Mouse (Mus musculus) myocyte (in vitro differentiated cells): Measurements from ENCODE around the gene Cabp2. TPM values are rescaled to one million over a fixed set of nuclear protein-coding genes. Genes with fewer than 3 reads are reported as not detected.
A peak's percentile ranks its signal among the peaks of the same experiment; 100 is the strongest.
"Not testable (repeated sequence)": the region's sequence is repeated elsewhere in the genome, so short reads cannot be mapped to it uniquely, and the experiment has no call there.

Source experiments
- H3K27me3 ChIP-seq: one replicate; pipeline ENCODE4 v1.6.1; 2011; ENCODE audit not compliant: control insufficient read depth, insufficient read depth, insufficient read length
- H3K36me3 ChIP-seq: one replicate; pipeline ENCODE4 v1.6.1; 2011; ENCODE audit not compliant: control insufficient read depth, insufficient read depth
- H3K4me2 ChIP-seq: one replicate; pipeline ENCODE4 v1.6.1; 2011; ENCODE audit warnings: low read depth, control low read depth
- H3K4me3 ChIP-seq: one replicate; pipeline ENCODE4 v1.5.1; 2011; ENCODE audit warnings: mild to moderate bottlenecking, control low read depth, moderate library complexity
- H3K79me2 ChIP-seq: one replicate; pipeline ENCODE4 v1.6.1; 2011; ENCODE audit not compliant: control insufficient read depth, insufficient read depth
- H3ac ChIP-seq: one replicate; pipeline ENCODE4 v1.6.1; 2011; ENCODE audit not compliant: control insufficient read depth, insufficient read length
- CEBPB ChIP-seq: IDR thresholded peaks from 2 replicates; pipeline ENCODE4 v1.6.1; 2011; ENCODE audit warnings: mild to moderate bottlenecking, moderate library complexity; ENCODE audit not compliant: poor library complexity, insufficient read depth, severe bottlenecking
- E2F4 ChIP-seq: IDR thresholded peaks from one replicate; pipeline ENCODE4 v1.6.1; 2011; ENCODE audit warnings: mild to moderate bottlenecking, control low read depth, moderate library complexity; ENCODE audit not compliant: insufficient read depth
- MAX ChIP-seq: IDR thresholded peaks from one replicate; pipeline ENCODE4 v1.6.1; 2011; ENCODE audit warnings: low read depth, mild to moderate bottlenecking, control low read depth
- MYOD1 ChIP-seq, 3 experiments: IDR thresholded peaks; one replicate each; pipeline ENCODE4 v1.6.1; 2011; ENCODE audit warnings: control low read depth in 2 of 3, low read depth in 2 of 3, mild to moderate bottlenecking in 2 of 3, moderate library complexity in 1 of 3; ENCODE audit not compliant: insufficient read length in 2 of 3, control insufficient read depth in 1 of 3
- MYOG ChIP-seq, 3 experiments: IDR thresholded peaks; one replicate each; pipeline ENCODE4 v1.6.1; 2011; ENCODE audit warnings: control low read depth in 2 of 3, low read depth in 2 of 3, mild to moderate bottlenecking in 2 of 3; ENCODE audit not compliant: insufficient read length in 2 of 3, control insufficient read depth in 1 of 3, insufficient read depth in 1 of 3
- POLR2A ChIP-seq: IDR thresholded peaks from one replicate; pipeline ENCODE4 v1.6.1; 2011; ENCODE audit warnings: low read depth, mild to moderate bottlenecking, control low read depth, moderate library complexity; ENCODE audit not compliant: insufficient read length
- POLR2AphosphoS2 ChIP-seq: IDR thresholded peaks from one replicate; pipeline ENCODE4 v1.6.1; 2011; ENCODE audit warnings: low read depth, control low read depth; ENCODE audit not compliant: insufficient read length
- REST ChIP-seq: IDR thresholded peaks from one replicate; pipeline ENCODE4 v1.6.1; 2011; ENCODE audit warnings: mild to moderate bottlenecking, control low read depth, moderate library complexity; ENCODE audit not compliant: insufficient read depth, insufficient read length
- SRF ChIP-seq: IDR thresholded peaks from one replicate; pipeline ENCODE4 v1.6.1; 2011; ENCODE audit warnings: low read depth; ENCODE audit not compliant: control insufficient read depth, insufficient read length
- TCF12 ChIP-seq: IDR thresholded peaks from one replicate; pipeline ENCODE4 v1.6.1; 2011; ENCODE audit warnings: mild to moderate bottlenecking, control low read depth; ENCODE audit not compliant: poor library complexity, insufficient read depth, severe bottlenecking
- TCF3 ChIP-seq: IDR thresholded peaks from one replicate; pipeline ENCODE4 v1.6.1; 2011; ENCODE audit warnings: low read depth, control low read depth; ENCODE audit not compliant: insufficient read length
- USF1 ChIP-seq: IDR thresholded peaks from one replicate; pipeline ENCODE4 v1.6.1; 2011; ENCODE audit warnings: low read depth, mild to moderate bottlenecking, control low read depth, moderate library complexity
- polyA plus RNA-seq: library from polyadenylated mRNA; unstranded; fragments of >200 nt; fragmentation: generic; extraction: Trizol; gene quantifications from one replicate; pipeline ENCODE4 v1.2.1, GENCODE M21; 2012; ENCODE audit warnings: missing spikeins

The Cabp2 gene
- polyA plus RNA-seq, 1 experiment = not detected

- peaks cover 10% of the 10 kb centered on the region for H3K79me2 ChIP-seq
- H3ac ChIP-seq = peak within 1 kb of the TSS; percentile 34
- H3K4me2 ChIP-seq = peak within 1 kb of the TSS; percentile 89
- no peaks in the 10 kb centered on the region for H3K27me3 ChIP-seq
- no peaks in the 10 kb centered on the region for H3K36me3 ChIP-seq
- peak within 1 kb of the TSS; percentile 58 for H3K4me3 ChIP-seq
- TF ChIP-seq MYOG (IDR thresholded peaks at IDR 0.05; ENCODE audit: control insufficient read depth in 1 of 3, insufficient read depth in 1 of 3, insufficient read length in 2 of 3, low read depth in 2 of 3) (peak; percentile 22 to 94 (median 91)), MYOD1 (IDR thresholded peaks at IDR 0.05; ENCODE audit: control insufficient read depth in 1 of 3, insufficient read length in 2 of 3, low read depth in 2 of 3) (peak in 2 of 3 experiments; percentile 82 to 85), CEBPB (no peak), POLR2A (peak; percentile 98), TCF12 (no peak), REST (peak; percentile 50), TCF3 (no peak), E2F4 (no peak), MAX (no peak), POLR2AphosphoS2 (peak; percentile 99), USF1 (no peak), SRF (peak; percentile 98)
These were observed 43.6 kb upstream of the Cabp2 start, which contains the start of gene Gstp1 for GRCm38 (mm10) chr19:4037788-4038232. Gene Gstp1, minus strand, starts transcription at chr19:4037985.

GRCm38 (mm10) chr19:4040941-4041340 lies 40.4 kb upstream of the Cabp2 start:
- not testable (repeated sequence) for H3K27me3 ChIP-seq, H3K36me3 ChIP-seq, H3K4me2 ChIP-seq, H3K4me3 ChIP-seq, H3K79me2 ChIP-seq, H3ac ChIP-seq

GRCm38 (mm10) chr19:4041500-4041899 lies 39.9 kb upstream of the Cabp2 start:
- not testable (repeated sequence) for H3K36me3 ChIP-seq, H3K4me3 ChIP-seq, H3ac ChIP-seq, H3K4me2 ChIP-seq, H3K79me2 ChIP-seq, H3K27me3 ChIP-seq

- TF ChIP-seq CEBPB (no peak), TCF3 (no peak), E2F4 (no peak), POLR2AphosphoS2 (no peak), SRF (no peak), MYOG (IDR thresholded peaks at IDR 0.05; ENCODE audit: control insufficient read depth in 1 of 3, insufficient read depth in 1 of 3, insufficient read length in 2 of 3, low read depth in 2 of 3) (no peak), USF1 (no peak), MAX (no peak), MYOD1 (IDR thresholded peaks at IDR 0.05; ENCODE audit: control insufficient read depth in 1 of 3, insufficient read length in 2 of 3, low read depth in 2 of 3) (no peak), POLR2A (no peak), TCF12 (no peak), REST (no peak)
- H3ac ChIP-seq = no peak overlapping the region
- peaks cover 4% of the 10 kb centered on the region for H3K79me2 ChIP-seq
- H3K27me3 ChIP-seq = no peaks in the 10 kb centered on the region
- H3K4me3 ChIP-seq = no peak overlapping the region
- H3K36me3 ChIP-seq = no peaks in the 10 kb centered on the region
- peak overlapping the region; percentile 50 for H3K4me2 ChIP-seq
These were observed 39.3 kb upstream of the Cabp2 start for GRCm38 (mm10) chr19:4042124-4042523.

- not testable (repeated sequence) for H3K79me2 ChIP-seq, H3ac ChIP-seq, H3K27me3 ChIP-seq, H3K4me3 ChIP-seq, H3K4me2 ChIP-seq, H3K36me3 ChIP-seq
These were observed 37.3 kb upstream of the Cabp2 start for GRCm38 (mm10) chr19:4044109-4044508.
